Mouse (Mus musculus): ENCODE measurements around the gene Gm4922. TPM values are rescaled to one million over a fixed set of nuclear protein-coding genes. Genes with fewer than 3 reads are reported as not detected.

Gm4922 gene
- total and polyA plus RNA-seq, 3 experiments = not detected

- no peak for DNase-seq (ENCODE audit: extremely low read depth)
- Histone ChIP-seq H3K79me2 (replicated peaks; ENCODE audit: control insufficient read depth, extremely low read depth, insufficient read depth, poor library complexity, severe bottlenecking) (no peaks in the 10 kb centered on the region), H3K9me3 (replicated peaks; ENCODE audit: low read length) (no peaks in the 10 kb centered on the region), H3K27me3 (replicated peaks) (no peaks in the 10 kb centered on the region), H3K9ac (ENCODE audit: insufficient read depth, low read depth) (no peak overlapping the region), H3K27ac (ENCODE audit: insufficient read depth, low read depth) (no peak overlapping the region), H3K4me3 (replicated peaks in 1 of 3; ENCODE audit: low read depth in 2 of 3, low read length in 2 of 3, poor library complexity in 1 of 3) (no peak overlapping the region), H3K4me2 (ENCODE audit: insufficient read depth, low read depth, poor library complexity, severe bottlenecking) (no peak overlapping the region), H3K36me3 (replicated peaks in 1 of 2; ENCODE audit: control insufficient read depth in 1 of 2, insufficient read depth in 1 of 2, low read length in 1 of 2) (no peaks in the 10 kb centered on the region), H3K4me1 (ENCODE audit: control insufficient read depth in 1 of 2, insufficient read depth in 2 of 2) (no peaks in the 10 kb centered on the region)
- in situ Hi-C loops (cut with MboI; ENCODE audit: low pct_ligation_motif_present, low pct_unique_long_range_greater_than_20kb, low sequenced_read_pairs) (no loop called here), dilution Hi-C loops (cut with MboI; ENCODE audit: extremely low pct_ligation_motif_present, extremely low pct_unique_long_range_greater_than_20kb, low sequenced_read_pairs) (no loop called here)
- TF ChIP-seq ELF1 (IDR thresholded peaks at IDR 0.05; ENCODE audit: low read depth, low read length) (no peak), ZMIZ1 (IDR thresholded peaks at IDR 0.05; ENCODE audit: low read depth, low read length) (no peak), IRF4 (IDR thresholded peaks at IDR 0.05; ENCODE audit: low read depth, low read length) (no peak), JUND (conservative IDR thresholded peaks at IDR 0.05; ENCODE audit: low read depth, low read length) (no peak), POLR2A (IDR thresholded peaks at IDR 0.05; ENCODE audit: low read depth, low read length) (no peak), ZNF384 (IDR thresholded peaks at IDR 0.05; ENCODE audit: low read depth, low read length) (no peak), SMC3 (IDR thresholded peaks at IDR 0.05; ENCODE audit: low read depth, low read length) (no peak), NELFE (IDR thresholded peaks at IDR 0.05; ENCODE audit: low read depth, low read length) (no peak), MAFK (IDR thresholded peaks at IDR 0.05; ENCODE audit: insufficient replicate concordance, low read length) (no peak), EP300 (IDR thresholded peaks at IDR 0.05; ENCODE audit: low read length) (no peak), MEF2A (IDR thresholded peaks at IDR 0.05; ENCODE audit: borderline replicate concordance, low read depth, low read length) (no peak), KAT2A (IDR thresholded peaks at IDR 0.05; ENCODE audit: insufficient replicate concordance, low read length) (no peak), RCOR1 (conservative IDR thresholded peaks at IDR 0.05; ENCODE audit: low read depth, low read length) (no peak), MAX (IDR thresholded peaks at IDR 0.05; ENCODE audit: low read length) (no peak), BHLHE40 (IDR thresholded peaks at IDR 0.05; ENCODE audit: low read depth, low read length) (no peak), HCFC1 (IDR thresholded peaks at IDR 0.05; ENCODE audit: low read depth, low read length) (no peak), SIN3A (IDR thresholded peaks at IDR 0.05; ENCODE audit: low read length) (no peak), CHD2 (IDR thresholded peaks at IDR 0.05; ENCODE audit: low read length) (no peak), USF2 (conservative IDR thresholded peaks at IDR 0.05; ENCODE audit: low read depth, low read length) (no peak)
These were observed 13.9 kb downstream of the Gm4922 start for GRCm38 (mm10) chr10:18772537-18773179.

GRCm38 (mm10) chr10:18769909-18770308 is 16.7 kb downstream of the Gm4922 start:
- no peaks in the 10 kb centered on the region for H3K27me3 ChIP-seq (replicated peaks)
- no peak overlapping the region for H3K4me2 ChIP-seq (ENCODE audit: insufficient read depth, low read depth, poor library complexity, severe bottlenecking)
- H3K4me1 ChIP-seq (ENCODE audit: control insufficient read depth in 1 of 2, insufficient read depth in 2 of 2) = no peaks in the 10 kb centered on the region
- peak; percentile 19 for DNase-seq (ENCODE audit: extremely low read depth)
- no peak overlapping the region for H3K9ac ChIP-seq (ENCODE audit: insufficient read depth, low read depth)
- H3K27ac ChIP-seq (ENCODE audit: insufficient read depth, low read depth) = no peak overlapping the region
- no peaks in the 10 kb centered on the region for H3K79me2 ChIP-seq (replicated peaks; ENCODE audit: control insufficient read depth, extremely low read depth, insufficient read depth, poor library complexity, severe bottlenecking)
- peaks cover 2% of the 10 kb centered on the region for H3K9me3 ChIP-seq (replicated peaks; ENCODE audit: low read length)
- no peak overlapping the region for H3K4me3 ChIP-seq (replicated peaks in 1 of 3; ENCODE audit: low read depth in 2 of 3, low read length in 2 of 3, poor library complexity in 1 of 3)
- no peaks in the 10 kb centered on the region for H3K36me3 ChIP-seq (replicated peaks in 1 of 2; ENCODE audit: control insufficient read depth in 1 of 2, insufficient read depth in 1 of 2, low read length in 1 of 2)
- in situ Hi-C loops (cut with MboI; ENCODE audit: low pct_ligation_motif_present, low pct_unique_long_range_greater_than_20kb, low sequenced_read_pairs) (no loop called here), dilution Hi-C loops (cut with MboI; ENCODE audit: extremely low pct_ligation_motif_present, extremely low pct_unique_long_range_greater_than_20kb, low sequenced_read_pairs) (no loop called here)
- TF ChIP-seq MAZ (IDR thresholded peaks at IDR 0.05; ENCODE audit: low read depth, low read length) (no peak), POLR2AphosphoS2 (IDR thresholded peaks at IDR 0.05; ENCODE audit: low read depth, low read length) (no peak), EP300 (IDR thresholded peaks at IDR 0.05; ENCODE audit: low read length) (no peak), CTCF (conservative IDR thresholded peaks at IDR 0.05 in 1 of 2, IDR thresholded peaks at IDR 0.05 in 1 of 2; ENCODE audit: low read depth in 2 of 2, low read length in 2 of 2) (peak in 1 of 2 experiments; percentile 55; a peak in 2 of 4 replicates), MEF2A (IDR thresholded peaks at IDR 0.05; ENCODE audit: borderline replicate concordance, low read depth, low read length) (no peak), ZKSCAN1 (IDR thresholded peaks at IDR 0.05; ENCODE audit: borderline replicate concordance, low read depth, low read length) (no peak), ETS1 (conservative IDR thresholded peaks at IDR 0.05; ENCODE audit: low read depth, low read length) (no peak), E2F4 (IDR thresholded peaks at IDR 0.05; ENCODE audit: insufficient replicate concordance, low read depth, low read length) (no peak), PAX5 (IDR thresholded peaks at IDR 0.05; ENCODE audit: low read length) (no peak), POLR2A (IDR thresholded peaks at IDR 0.05; ENCODE audit: low read depth, low read length) (no peak), SMC3 (IDR thresholded peaks at IDR 0.05; ENCODE audit: low read depth, low read length) (peak; percentile 26), JUND (conservative IDR thresholded peaks at IDR 0.05; ENCODE audit: low read depth, low read length) (no peak), TBP (conservative IDR thresholded peaks at IDR 0.05; ENCODE audit: low read depth, low read length) (no peak), ZNF384 (IDR thresholded peaks at IDR 0.05; ENCODE audit: low read depth, low read length) (no peak), USF1 (IDR thresholded peaks at IDR 0.05; ENCODE audit: low read depth, low read length) (no peak), RAD21 (IDR thresholded peaks at IDR 0.05; ENCODE audit: low read depth, low read length) (peak; percentile 43), JUN (IDR thresholded peaks at IDR 0.05; ENCODE audit: insufficient read depth, low read depth, low read length) (no peak), UBTF (IDR thresholded peaks at IDR 0.05; ENCODE audit: low read depth, low read length) (no peak), KAT2A (IDR thresholded peaks at IDR 0.05; ENCODE audit: insufficient replicate concordance, low read length) (no peak), RCOR1 (conservative IDR thresholded peaks at IDR 0.05; ENCODE audit: low read depth, low read length) (no peak), GABPA (IDR thresholded peaks at IDR 0.05; ENCODE audit: insufficient replicate concordance, low read depth, low read length) (no peak), IRF4 (IDR thresholded peaks at IDR 0.05; ENCODE audit: low read depth, low read length) (no peak)

Data from CH12.LX (cell line).